Mouse (Mus musculus): ENCODE data around the gene U2af1l4. TPM values are rescaled to one million over a fixed set of nuclear protein-coding genes. Genes with fewer than 3 reads are reported as not detected.
A peak's percentile ranks its signal among the peaks of the same experiment; 100 is the strongest.

The U2af1l4 gene
- 10 to 100 TPM; 70.4 to 83.6 (median 73.1) TPM for total RNA-seq (2022)

DNA sequence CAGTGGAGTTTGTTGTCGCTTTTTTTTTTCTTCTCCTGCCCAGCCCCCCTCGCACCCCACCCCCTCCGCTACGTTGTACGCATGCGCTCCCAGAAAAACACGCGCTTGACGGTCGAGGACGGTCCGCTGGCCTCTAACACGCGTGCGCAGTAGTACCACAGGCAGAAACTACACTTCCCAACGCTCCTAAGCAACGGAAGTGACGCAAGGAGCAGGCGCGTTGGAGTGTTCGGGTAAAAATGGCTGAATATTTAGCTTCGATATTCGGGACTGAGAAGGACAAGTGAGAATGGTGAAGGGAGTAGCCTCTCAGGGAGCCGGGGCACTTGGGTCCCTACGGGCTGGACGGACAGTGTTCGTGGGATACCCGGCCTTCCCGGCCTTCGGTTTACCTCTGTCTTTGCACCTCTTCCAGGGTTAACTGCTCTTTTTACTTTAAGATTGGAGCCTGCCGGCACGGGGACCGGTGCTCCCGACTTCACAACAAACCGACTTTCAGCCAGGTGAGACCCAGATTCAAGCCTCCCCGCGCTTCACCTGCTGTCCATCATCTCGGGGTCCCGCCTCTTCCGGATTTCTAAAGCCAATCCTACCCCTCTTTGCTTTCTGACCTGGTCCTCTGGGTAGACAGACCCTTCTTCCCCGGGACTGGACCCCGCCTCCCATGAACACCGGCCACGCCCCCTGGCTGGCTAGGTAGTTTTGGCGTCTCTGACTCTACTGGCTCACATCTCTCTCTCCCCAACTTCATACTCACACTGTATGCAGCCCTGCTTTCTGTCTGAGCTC lies at the start of gene U2af1l4, which contains the start of the genes Gm49396 and Psenen:
TSS of gene U2af1l4 (plus strand) at position 185 of the 789 bp plus-strand sequence.
TSS of gene Gm49396 (plus strand) at position 228 of the 789 bp plus-strand sequence.
TSS of gene Psenen (minus strand) at position 511 of the 789 bp plus-strand sequence.
- peak; percentile 96 for DNase-seq

- no peak for DNase-seq
Measured at GRCm38 (mm10) chr7:30515003-30515760, 47.9 kb upstream of the U2af1l4 start.

GRCm38 (mm10) chr7:30518325-30518724 lies 44.8 kb upstream of the U2af1l4 start:
- no peak for DNase-seq

DNA sequence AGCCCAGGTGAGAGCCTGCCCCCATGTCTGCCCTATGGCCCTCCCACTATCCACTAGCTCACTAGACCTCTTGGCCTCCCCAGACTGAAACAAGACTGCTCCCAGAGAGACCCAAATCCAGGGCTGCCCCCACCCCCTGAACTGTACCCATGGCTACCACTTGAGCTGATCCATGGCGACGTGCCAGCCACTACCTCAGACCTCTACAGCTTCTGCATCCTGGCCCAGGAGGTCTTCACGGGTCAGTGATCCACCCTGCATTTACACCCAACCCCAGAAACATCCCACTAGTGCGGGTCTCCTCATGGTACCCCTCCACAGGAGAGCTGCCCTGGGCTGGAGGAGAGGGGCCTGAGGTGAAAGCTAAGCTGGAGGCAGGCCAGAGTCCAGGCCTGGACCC lies 42.7 kb upstream of the U2af1l4 start:
- no peak for DNase-seq

DNA sequence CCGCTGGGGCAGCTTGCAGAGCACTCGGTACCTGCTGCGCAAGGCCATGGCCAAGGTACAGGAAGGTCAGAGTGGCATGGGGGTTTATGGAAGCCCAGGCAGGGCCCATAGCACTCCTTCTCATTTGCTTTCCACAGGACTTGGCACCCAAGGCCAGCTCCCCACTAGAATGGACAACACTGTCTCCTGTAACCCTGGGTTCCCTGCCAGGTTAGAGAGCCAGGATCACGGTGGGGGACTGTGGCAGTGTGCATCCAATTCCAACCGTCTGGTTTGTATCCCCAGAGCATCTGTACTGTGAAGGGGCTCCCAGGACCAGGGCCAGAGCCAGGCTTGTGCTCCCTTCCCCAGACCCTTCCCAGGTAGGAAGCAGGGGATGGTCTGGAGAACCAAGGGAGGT lies 42.2 kb upstream of the U2af1l4 start:
- no peak for DNase-seq

GRCm38 (mm10) chr7:30522871-30523270 lies 40.2 kb upstream of the U2af1l4 start:
- DNase-seq = no peak

DNA sequence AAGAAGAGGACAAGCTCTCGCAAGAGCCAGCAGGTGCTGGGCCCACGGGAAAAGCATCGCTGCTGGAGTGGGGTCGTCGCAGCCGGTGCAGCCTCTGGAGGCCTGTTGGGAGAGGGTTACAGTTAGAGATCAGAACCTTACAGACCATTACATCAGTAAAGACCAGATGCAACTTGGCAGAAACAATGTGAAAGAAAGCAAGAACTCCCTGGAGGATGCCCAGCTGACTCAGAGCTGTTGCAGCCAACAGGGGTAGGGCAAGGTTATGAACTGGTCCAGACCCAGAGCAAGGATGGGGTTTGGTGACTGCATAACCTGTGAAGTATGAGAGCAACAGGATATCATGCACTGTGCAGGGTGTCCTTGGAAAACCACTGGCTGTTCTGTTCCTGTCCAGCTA lies 38.6 kb upstream of the U2af1l4 start:
- no peak for DNase-seq

- DNase-seq = no peak
Measured at GRCm38 (mm10) chr7:30525954-30526353, 37.1 kb upstream of the U2af1l4 start.

DNA sequence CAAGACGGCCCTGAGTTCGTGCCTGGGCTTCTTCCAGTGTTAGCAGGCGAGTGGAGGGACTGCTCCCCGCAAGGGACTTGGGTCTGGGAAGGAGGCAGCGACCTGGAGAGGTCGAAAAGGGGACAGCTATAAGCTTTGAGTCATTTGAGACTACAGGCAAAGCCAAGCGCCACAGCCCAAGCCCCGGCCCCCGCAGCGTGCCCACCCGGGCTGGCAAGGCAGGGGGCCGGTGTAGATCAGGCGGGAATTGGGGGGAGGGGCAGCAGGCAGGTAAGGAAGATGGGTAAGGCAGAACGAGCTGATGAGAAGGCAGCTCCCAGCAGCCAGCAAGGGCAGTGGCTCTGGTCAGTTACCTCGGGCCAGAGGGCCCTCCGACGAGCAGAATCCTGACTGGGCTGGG lies 36.7 kb upstream of the U2af1l4 start:
- DNase-seq = no peak

- no peak for DNase-seq
Measured at GRCm38 (mm10) chr7:30526981-30527380, 36.1 kb upstream of the U2af1l4 start.

GRCm38 (mm10) chr7:30531291-30531815 lies 31.7 kb upstream of the U2af1l4 start:
- no peak for DNase-seq

- DNase-seq = no peak
Measured at GRCm38 (mm10) chr7:30532931-30533330, 30.2 kb upstream of the U2af1l4 start.

DNA sequence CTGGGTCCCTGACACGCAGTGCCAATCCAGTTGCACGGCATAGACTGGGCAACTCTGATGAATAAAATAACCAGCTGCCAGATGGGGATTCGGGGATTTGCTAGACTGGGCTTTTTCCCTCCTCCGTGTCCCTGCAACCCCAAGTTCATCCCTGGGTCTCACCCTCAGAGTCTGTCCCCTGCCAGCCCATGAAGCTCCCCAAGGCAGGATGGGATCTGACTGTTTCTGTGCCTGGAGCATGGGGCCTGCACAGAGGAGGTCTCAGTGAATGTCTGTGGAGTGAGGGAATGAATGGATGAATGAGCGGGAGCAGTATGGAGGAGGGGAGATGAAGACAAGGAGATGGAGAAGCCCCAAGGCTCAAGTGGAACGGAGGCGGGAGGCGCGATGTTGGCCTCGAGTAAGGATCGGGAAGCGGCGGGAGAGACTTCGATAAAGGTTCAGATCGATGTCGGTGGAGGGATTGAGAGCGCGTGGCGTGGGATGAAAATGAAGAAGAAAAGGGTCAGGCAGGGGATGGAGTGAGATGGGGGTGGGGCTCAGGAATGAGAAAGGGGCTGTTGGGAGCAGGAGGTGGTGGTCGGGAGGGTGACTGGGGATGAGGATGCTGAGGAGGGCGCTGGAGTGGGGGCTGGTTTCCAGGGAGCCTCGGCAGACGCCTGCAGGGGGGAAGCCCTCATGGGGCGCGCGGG lies 29.0 kb upstream of the U2af1l4 start:
- DNase-seq = peak; percentile 14

DNA sequence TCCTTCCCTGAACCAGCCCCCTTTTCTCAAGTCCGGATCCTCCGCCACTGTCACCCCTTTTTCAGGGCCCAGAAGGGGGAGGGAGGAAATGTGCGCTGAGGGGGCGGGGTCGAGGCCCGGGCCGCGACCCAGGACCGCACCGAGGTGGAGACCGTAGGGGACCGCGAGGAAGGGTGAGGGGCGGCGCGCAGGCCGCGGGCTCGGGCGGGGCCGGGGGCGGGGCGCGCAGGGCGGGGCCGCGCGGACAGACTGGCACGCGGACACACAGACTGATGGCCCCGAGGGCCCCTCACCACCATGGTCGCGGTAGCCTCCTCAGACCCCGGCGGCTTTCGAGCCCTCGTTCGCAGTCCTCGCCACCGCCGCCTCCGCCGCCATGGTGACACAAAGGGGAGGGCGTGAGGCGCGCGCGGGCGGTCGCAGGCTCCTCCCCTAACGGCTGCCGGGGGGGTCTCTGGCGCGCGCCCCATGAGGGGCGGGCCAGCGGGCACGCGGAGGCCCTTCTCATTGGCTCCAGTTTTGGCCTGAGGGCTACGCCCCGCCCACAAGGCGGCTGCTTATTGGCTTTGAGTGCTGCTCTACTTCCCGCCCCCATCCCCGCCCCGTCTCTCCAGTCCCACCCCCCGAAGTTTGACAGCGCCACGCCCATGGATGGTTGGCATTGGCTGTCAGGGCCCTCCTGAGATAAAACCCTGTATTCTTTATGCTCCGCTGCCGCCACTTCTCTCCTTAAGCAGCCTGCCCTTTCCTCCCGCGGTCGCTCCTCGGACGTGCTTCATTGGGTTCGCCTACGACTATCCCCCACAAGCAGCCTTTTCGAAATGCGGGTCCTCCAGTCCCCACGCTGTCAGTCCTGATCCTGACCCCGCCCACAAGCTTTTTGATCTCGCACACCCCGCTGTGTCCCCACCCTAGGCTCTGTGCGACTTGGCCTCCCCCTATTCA lies 28.2 kb upstream of the U2af1l4 start, which contains the start of gene Arhgap33:
TSS of gene Arhgap33 (minus strand) at position 428 of the 945 bp plus-strand sequence.
- DNase-seq = peak; percentile 94

- DNase-seq = no peak
Measured at GRCm38 (mm10) chr7:30540572-30540971, 22.5 kb upstream of the U2af1l4 start.

DNA sequence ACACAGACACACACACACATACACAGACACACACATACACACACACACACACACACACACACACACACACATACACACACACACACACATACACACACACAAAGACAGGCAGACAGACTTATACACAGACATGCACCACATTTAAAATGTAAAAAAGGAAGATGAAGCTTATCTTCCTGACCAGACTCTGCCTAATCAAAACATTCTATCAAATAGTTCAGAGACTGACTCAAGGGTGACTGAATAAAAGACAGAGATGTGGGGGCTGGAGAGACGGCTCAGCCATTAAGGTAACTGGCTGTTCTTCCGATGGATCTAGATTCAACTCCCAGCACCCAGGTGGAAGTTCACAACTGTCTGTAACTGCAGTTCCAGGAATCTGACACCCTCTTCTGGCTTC lies 18.8 kb upstream of the U2af1l4 start:
- no peak for DNase-seq

GRCm38 (mm10) chr7:30549880-30550279 lies 13.2 kb upstream of the U2af1l4 start:
- no peak for DNase-seq

DNA sequence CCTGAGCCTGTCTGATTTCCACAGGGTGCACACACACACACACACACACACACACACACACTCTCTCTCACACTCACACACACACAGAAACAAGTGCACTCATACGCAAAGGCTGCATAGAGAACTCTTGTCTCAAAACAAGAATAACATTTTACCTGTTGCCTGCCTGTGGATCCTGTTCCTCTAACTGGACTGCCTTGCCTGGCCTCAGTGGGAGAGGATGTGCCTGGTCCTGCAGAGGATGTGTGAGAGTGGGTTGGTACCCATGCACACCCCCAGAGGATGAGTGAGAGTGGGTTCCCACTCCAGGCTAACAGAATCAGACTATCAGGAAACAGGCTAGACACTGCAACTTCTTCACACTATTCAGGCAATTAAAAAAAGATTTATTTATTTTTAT lies 12.5 kb upstream of the U2af1l4 start:
- no peak for DNase-seq

GRCm38 (mm10) chr7:30551445-30552101 lies 11.5 kb upstream of the U2af1l4 start:
- no peak for DNase-seq

GRCm38 (mm10) chr7:30552102-30553020 lies 10.7 kb upstream of the U2af1l4 start, which contains the start of the genes Hspb6 and Proser3:
TSS of gene Hspb6 (plus strand) at chr7:30552178.
TSS of gene Proser3 (minus strand) at chr7:30552299.
- DNase-seq = peak; percentile 97
